Mouse (Mus musculus) heart, adult 2 months (tissue): ENCODE data around the gene Helt. TPM values are rescaled to one million over a fixed set of nuclear protein-coding genes. Genes with fewer than 3 reads are reported as not detected.
A peak's percentile ranks its signal among the peaks of the same experiment; 100 is the strongest.

Experiments
- DNase-seq, 2 experiments: peaks; one replicate each; pipeline ENCODE4 v3.0.0; 2021
- H3K27ac ChIP-seq: fragments of 200-600 bp; 2 replicates; pipeline ENCODE4 v1.8.1; 2022
- H3K27me3 ChIP-seq: fragments of 200-500 bp; 2 replicates; pipeline ENCODE4 v1.6.1; 2012; ENCODE audit warnings: mild to moderate bottlenecking, low read length, inconsistent platforms, mixed read lengths; ENCODE audit not compliant: control insufficient read depth, insufficient read depth
- H3K36me3 ChIP-seq: fragments of 200-500 bp; 2 replicates; pipeline ENCODE4 v1.6.1; 2012; ENCODE audit warnings: low read length, inconsistent platforms; ENCODE audit not compliant: control insufficient read depth, insufficient read depth
- H3K4me1 ChIP-seq: fragments of 200-500 bp; 2 replicates; pipeline ENCODE4 v1.6.1; 2011; ENCODE audit warnings: low read length; ENCODE audit not compliant: control insufficient read depth, insufficient read depth
- H3K4me3 ChIP-seq: fragments of 200-600 bp; 2 replicates; pipeline ENCODE4 v1.8.1; 2022
- H3K79me2 ChIP-seq: fragments of 200-500 bp; replicated peaks from 2 replicates; pipeline ENCODE4 v1.6.1; 2012; ENCODE audit warnings: mild to moderate bottlenecking, inconsistent platforms, low read length, moderate library complexity, mixed read lengths; ENCODE audit not compliant: control insufficient read depth, insufficient read depth
- H3K9ac ChIP-seq: fragments of 200-500 bp; 2 replicates; pipeline ENCODE4 v1.6.1; 2012; ENCODE audit warnings: low read depth, mild to moderate bottlenecking, control low read depth, inconsistent platforms, low read length, mixed read lengths
- CTCF ChIP-seq: fragments of 200-600 bp; IDR thresholded peaks from 2 replicates; pipeline ENCODE4 v1.8.1; 2022; ENCODE audit warnings: antibody characterized with exemption, mild to moderate bottlenecking, moderate library complexity
- EP300 ChIP-seq: fragments of 200-500 bp; IDR thresholded peaks from 2 replicates; pipeline ENCODE4 v1.6.1; 2011; ENCODE audit warnings: low read depth, low read length, control low read depth; ENCODE audit not compliant: insufficient read depth
- POLR2A ChIP-seq: fragments of 200-500 bp; IDR thresholded peaks from 2 replicates; pipeline ENCODE4 v1.6.1; 2011; ENCODE audit warnings: mild to moderate bottlenecking, low read depth, low read length, control low read depth; ENCODE audit not compliant: insufficient read depth
- WGBS: fragments of 180-500 bp; shearing (Covaris S2); methylation state at CpG from one replicate; pipeline ENCODE4 v1.1.7; 2018; 5-methylcytosine and 5-hydroxymethylcytosine counted together
- intact Hi-C: fragments of 180-260 bp; cut with DNase I; formaldehyde crosslinking; loops from one replicate; pipeline ENCODE4 v1.15.1; 2025
- polyA plus RNA-seq: library from polyadenylated mRNA; depleted of rRNA; stranded (reverse); fragments of >200 nt; gene quantifications from 2 replicates; pipeline ENCODE4 v1.2.3, GENCODE M21; 2012
- total RNA-seq, 2 experiments: library from RNA; stranded (reverse); gene quantifications; 2 replicates each; pipeline ENCODE4 v1.2.3; 2021

Gene Helt
- total and polyA plus RNA-seq, 3 experiments = 1.3 to 2.8 (median 1.5) TPM

- WGBS = 10% methylated on average over 10 of the region's 10 CpGs
- no peak; the same call in 1 of the 2 replicates for TF ChIP-seq CTCF
- peak; percentile 75; the same call in 1 of the 2 replicates for TF ChIP-seq EP300
- Histone ChIP-seq H3K4me3 (no peak overlapping the region), H3K9ac (no peak overlapping the region), H3K27me3 (no peaks in the 10 kb centered on the region), H3K79me2 (no peaks in the 10 kb centered on the region), H3K36me3 (no peaks in the 10 kb centered on the region), H3K4me1 (peaks cover 1% of the 10 kb centered on the region), H3K27ac (no peak overlapping the region)
- DNase-seq = peak; percentile 73 to 74
- intact Hi-C loops = loop anchor here (1.0 to 10.0 kb wide), 2 partner anchors 236 to 644 kb away; no protein-coding TSS in a partner anchor
These were observed 16.7 kb upstream of the Helt start for GRCm38 (mm10) chr8:46311159-46311558.

GRCm38 (mm10) chr8:46308189-46308588 is 13.7 kb upstream of the Helt start:
- no peaks in the 10 kb centered on the region for H3K27me3 ChIP-seq
- no peak for DNase-seq
- peaks cover 1% of the 10 kb centered on the region for H3K4me1 ChIP-seq
- no peak overlapping the region for H3K4me3 ChIP-seq
- no peak overlapping the region for H3K9ac ChIP-seq
- H3K27ac ChIP-seq = no peak overlapping the region
- intact Hi-C loops = no loop called here
- H3K36me3 ChIP-seq = no peaks in the 10 kb centered on the region
- no peaks in the 10 kb centered on the region for H3K79me2 ChIP-seq
- TF ChIP-seq CTCF = no peak
- TF ChIP-seq EP300 = no peak
- WGBS = 81% methylated on average over 2 of the region's 2 CpGs

- H3K4me1 ChIP-seq = no peaks in the 10 kb centered on the region
- intact Hi-C loops = loop anchor here (1.0 kb wide), 2 partner anchors 64 to 121 kb away; no protein-coding TSS in a partner anchor
- no peak overlapping the region for H3K9ac ChIP-seq
- no peak overlapping the region for H3K4me3 ChIP-seq
- no peaks in the 10 kb centered on the region for H3K27me3 ChIP-seq
- TF ChIP-seq POLR2A (no peak), CTCF (peak; percentile 87), EP300 (no peak)
- DNase-seq = no peak
- H3K79me2 ChIP-seq = no peaks in the 10 kb centered on the region
- 3% methylated on average over 9 of the region's 9 CpGs for WGBS
- no peak overlapping the region for H3K27ac ChIP-seq
- H3K36me3 ChIP-seq = no peaks in the 10 kb centered on the region
These were observed 11.4 kb upstream of the Helt start for GRCm38 (mm10) chr8:46305733-46306349.

- intact Hi-C loops = no loop called here
- no peaks in the 10 kb centered on the region for H3K36me3 ChIP-seq
- no peaks in the 10 kb centered on the region for H3K79me2 ChIP-seq
- WGBS = 87% methylated on average over 9 of the region's 9 CpGs
- no peak overlapping the region for H3K27ac ChIP-seq
- no peak for DNase-seq
- H3K27me3 ChIP-seq = no peaks in the 10 kb centered on the region
- TF ChIP-seq POLR2A (no peak), EP300 (no peak), CTCF (no peak)
- no peak overlapping the region for H3K9ac ChIP-seq
- no peaks in the 10 kb centered on the region for H3K4me1 ChIP-seq
- no peak overlapping the region for H3K4me3 ChIP-seq
These were observed 7.7 kb upstream of the Helt start for GRCm38 (mm10) chr8:46302121-46302520.

GRCm38 (mm10) chr8:46298847-46299246 is 4.4 kb upstream of the Helt start:
- Histone ChIP-seq H3K79me2 (no peaks in the 10 kb centered on the region), H3K27ac (no peak overlapping the region), H3K27me3 (no peaks in the 10 kb centered on the region), H3K36me3 (no peaks in the 10 kb centered on the region), H3K4me3 (no peak overlapping the region), H3K4me1 (no peaks in the 10 kb centered on the region), H3K9ac (no peak overlapping the region)
- no peak for DNase-seq
- TF ChIP-seq CTCF = no peak
- TF ChIP-seq EP300 = no peak
- TF ChIP-seq POLR2A = no peak
- WGBS = 48% methylated on average over 7 of the region's 7 CpGs
- intact Hi-C loops = no loop called here

GRCm38 (mm10) chr8:46296551-46296950 is 2.1 kb upstream of the Helt start:
- 7% methylated on average over 11 of the region's 11 CpGs for WGBS
- TF ChIP-seq POLR2A (no peak), CTCF (no peak), EP300 (no peak)
- no peak for DNase-seq
- intact Hi-C loops = no loop called here
- no peak overlapping the region for H3K9ac ChIP-seq
- H3K4me1 ChIP-seq = no peaks in the 10 kb centered on the region
- no peaks in the 10 kb centered on the region for H3K36me3 ChIP-seq
- no peak overlapping the region for H3K4me3 ChIP-seq
- no peaks in the 10 kb centered on the region for H3K79me2 ChIP-seq
- H3K27ac ChIP-seq = no peak overlapping the region
- peaks cover 5% of the 10 kb centered on the region; the same call in 1 of the 2 replicates for H3K27me3 ChIP-seq
